Mouse (Mus musculus) myocyte (in vitro differentiated cells): Measurements from ENCODE around the gene Mycbp2. TPM values are rescaled to one million over a fixed set of nuclear protein-coding genes. Genes with fewer than 3 reads are reported as not detected.

Experiments
- H3K27me3 ChIP-seq: one replicate; pipeline ENCODE4 v1.6.1; 2011; ENCODE audit not compliant: control insufficient read depth, insufficient read depth, insufficient read length
- H3K36me3 ChIP-seq: one replicate; pipeline ENCODE4 v1.6.1; 2011; ENCODE audit not compliant: control insufficient read depth, insufficient read depth
- H3K4me2 ChIP-seq: one replicate; pipeline ENCODE4 v1.6.1; 2011; ENCODE audit warnings: low read depth, control low read depth
- H3K4me3 ChIP-seq: one replicate; pipeline ENCODE4 v1.5.1; 2011; ENCODE audit warnings: mild to moderate bottlenecking, control low read depth, moderate library complexity
- H3K79me2 ChIP-seq: one replicate; pipeline ENCODE4 v1.6.1; 2011; ENCODE audit not compliant: control insufficient read depth, insufficient read depth
- H3ac ChIP-seq: one replicate; pipeline ENCODE4 v1.6.1; 2011; ENCODE audit not compliant: control insufficient read depth, insufficient read length
- CEBPB ChIP-seq: IDR thresholded peaks from 2 replicates; pipeline ENCODE4 v1.6.1; 2011; ENCODE audit warnings: mild to moderate bottlenecking, moderate library complexity; ENCODE audit not compliant: poor library complexity, insufficient read depth, severe bottlenecking
- E2F4 ChIP-seq: IDR thresholded peaks from one replicate; pipeline ENCODE4 v1.6.1; 2011; ENCODE audit warnings: mild to moderate bottlenecking, control low read depth, moderate library complexity; ENCODE audit not compliant: insufficient read depth
- MAX ChIP-seq: IDR thresholded peaks from one replicate; pipeline ENCODE4 v1.6.1; 2011; ENCODE audit warnings: low read depth, mild to moderate bottlenecking, control low read depth
- MYOD1 ChIP-seq, 3 experiments: IDR thresholded peaks; one replicate each; pipeline ENCODE4 v1.6.1; 2011; ENCODE audit warnings: control low read depth in 2 of 3, low read depth in 2 of 3, mild to moderate bottlenecking in 2 of 3, moderate library complexity in 1 of 3; ENCODE audit not compliant: insufficient read length in 2 of 3, control insufficient read depth in 1 of 3
- MYOG ChIP-seq, 3 experiments: IDR thresholded peaks; one replicate each; pipeline ENCODE4 v1.6.1; 2011; ENCODE audit warnings: control low read depth in 2 of 3, low read depth in 2 of 3, mild to moderate bottlenecking in 2 of 3; ENCODE audit not compliant: insufficient read length in 2 of 3, control insufficient read depth in 1 of 3, insufficient read depth in 1 of 3
- POLR2A ChIP-seq: IDR thresholded peaks from one replicate; pipeline ENCODE4 v1.6.1; 2011; ENCODE audit warnings: low read depth, mild to moderate bottlenecking, control low read depth, moderate library complexity; ENCODE audit not compliant: insufficient read length
- POLR2AphosphoS2 ChIP-seq: IDR thresholded peaks from one replicate; pipeline ENCODE4 v1.6.1; 2011; ENCODE audit warnings: low read depth, control low read depth; ENCODE audit not compliant: insufficient read length
- REST ChIP-seq: IDR thresholded peaks from one replicate; pipeline ENCODE4 v1.6.1; 2011; ENCODE audit warnings: mild to moderate bottlenecking, control low read depth, moderate library complexity; ENCODE audit not compliant: insufficient read depth, insufficient read length
- SRF ChIP-seq: IDR thresholded peaks from one replicate; pipeline ENCODE4 v1.6.1; 2011; ENCODE audit warnings: low read depth; ENCODE audit not compliant: control insufficient read depth, insufficient read length
- TCF12 ChIP-seq: IDR thresholded peaks from one replicate; pipeline ENCODE4 v1.6.1; 2011; ENCODE audit warnings: mild to moderate bottlenecking, control low read depth; ENCODE audit not compliant: poor library complexity, insufficient read depth, severe bottlenecking
- TCF3 ChIP-seq: IDR thresholded peaks from one replicate; pipeline ENCODE4 v1.6.1; 2011; ENCODE audit warnings: low read depth, control low read depth; ENCODE audit not compliant: insufficient read length
- USF1 ChIP-seq: IDR thresholded peaks from one replicate; pipeline ENCODE4 v1.6.1; 2011; ENCODE audit warnings: low read depth, mild to moderate bottlenecking, control low read depth, moderate library complexity
- polyA plus RNA-seq: library from polyadenylated mRNA; unstranded; fragments of >200 nt; fragmentation: generic; extraction: Trizol; gene quantifications from one replicate; pipeline ENCODE4 v1.2.1, GENCODE M21; 2012; ENCODE audit warnings: missing spikeins

Mycbp2 gene
- polyA plus RNA-seq, 1 experiment, result 7.7 TPM

- TF ChIP-seq E2F4 (no peak), CEBPB (no peak), POLR2AphosphoS2 (no peak), USF1 (no peak), TCF12 (no peak), MYOG (IDR thresholded peaks at IDR 0.05; ENCODE audit: control insufficient read depth in 1 of 3, insufficient read depth in 1 of 3, insufficient read length in 2 of 3, low read depth in 2 of 3) (no peak), MAX (no peak), MYOD1 (IDR thresholded peaks at IDR 0.05; ENCODE audit: control insufficient read depth in 1 of 3, insufficient read length in 2 of 3, low read depth in 2 of 3) (no peak), SRF (no peak), POLR2A (no peak), TCF3 (no peak), REST (no peak)
- H3K4me3 ChIP-seq, result no peak overlapping the region
- no peaks in the 10 kb centered on the region for H3K27me3 ChIP-seq
- H3K79me2 ChIP-seq, result no peaks in the 10 kb centered on the region
- peaks cover 27% of the 10 kb centered on the region for H3K36me3 ChIP-seq
- no peak overlapping the region for H3K4me2 ChIP-seq
- H3ac ChIP-seq, result no peak overlapping the region
Observed at GRCm38 (mm10) chr14:103286650-103287049, 60.0 kb downstream of the Mycbp2 start.

DNA sequence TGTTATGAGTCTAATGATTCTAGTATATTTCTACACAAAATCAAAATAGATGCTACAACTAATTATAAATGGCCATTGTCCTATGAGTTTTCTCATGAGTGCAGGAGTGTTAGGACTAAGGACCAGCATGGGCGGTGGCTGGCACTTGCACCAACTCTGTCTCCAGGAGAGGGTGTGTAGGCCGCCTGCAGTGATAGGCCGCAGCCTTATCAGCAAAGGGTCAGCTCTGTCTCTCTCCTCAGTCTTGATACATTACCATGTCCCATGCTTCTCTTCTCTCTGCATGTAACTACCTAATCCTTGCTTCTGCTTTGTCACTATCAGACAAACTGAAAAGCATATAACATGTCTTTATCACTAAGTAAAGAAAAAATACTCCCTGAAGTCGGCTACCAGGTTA lies 69.9 kb downstream of the Mycbp2 start:
- Histone ChIP-seq H3K27me3 (no peaks in the 10 kb centered on the region), H3K79me2 (no peaks in the 10 kb centered on the region), H3K4me2 (no peak overlapping the region), H3K36me3 (no peaks in the 10 kb centered on the region), H3ac (no peak overlapping the region), H3K4me3 (no peak overlapping the region)
- TF ChIP-seq TCF12, result no peak
- no peak for TF ChIP-seq USF1
- TF ChIP-seq MYOD1 (IDR thresholded peaks at IDR 0.05; ENCODE audit: control insufficient read depth in 1 of 3, insufficient read length in 2 of 3, low read depth in 2 of 3), result no peak
- TF ChIP-seq REST, result no peak
- no peak for TF ChIP-seq SRF
- TF ChIP-seq CEBPB, result no peak
- TF ChIP-seq MYOG (IDR thresholded peaks at IDR 0.05; ENCODE audit: control insufficient read depth in 1 of 3, insufficient read depth in 1 of 3, insufficient read length in 2 of 3, low read depth in 2 of 3), result no peak
- no peak for TF ChIP-seq POLR2A
- no peak for TF ChIP-seq POLR2AphosphoS2

DNA sequence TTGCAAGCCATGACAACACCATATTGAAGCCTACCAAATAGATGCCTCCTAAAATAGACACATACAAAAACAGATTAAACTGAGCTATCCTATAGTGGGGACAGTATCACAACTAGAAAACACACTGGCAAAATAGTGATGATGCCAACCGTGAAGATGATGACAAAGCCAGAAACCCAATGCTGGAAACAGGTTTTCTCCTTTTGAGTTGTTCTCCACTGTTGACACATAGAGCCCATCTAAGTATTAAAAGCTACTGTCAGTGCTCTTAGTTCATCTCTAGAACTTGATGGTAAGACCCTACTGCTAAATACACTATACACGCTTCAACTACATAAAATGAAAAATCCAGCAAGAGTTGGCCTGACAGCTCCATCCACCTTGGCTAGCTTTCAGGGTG lies 86.2 kb downstream of the Mycbp2 start:
- H3K36me3 ChIP-seq, result peaks cover 21% of the 10 kb centered on the region
- no peaks in the 10 kb centered on the region for H3K27me3 ChIP-seq
- no peak for TF ChIP-seq POLR2A
- no peak for TF ChIP-seq MYOD1 (IDR thresholded peaks at IDR 0.05; ENCODE audit: control insufficient read depth in 1 of 3, insufficient read length in 2 of 3, low read depth in 2 of 3)
- TF ChIP-seq REST, result no peak
- TF ChIP-seq SRF, result no peak
- no peak for TF ChIP-seq USF1
- TF ChIP-seq E2F4, result no peak
- no peak for TF ChIP-seq TCF12
- TF ChIP-seq MAX, result no peak
- no peak for TF ChIP-seq TCF3
- no peak for TF ChIP-seq POLR2AphosphoS2
- TF ChIP-seq CEBPB, result no peak
- TF ChIP-seq MYOG (IDR thresholded peaks at IDR 0.05; ENCODE audit: control insufficient read depth in 1 of 3, insufficient read depth in 1 of 3, insufficient read length in 2 of 3, low read depth in 2 of 3), result no peak
- no peaks in the 10 kb centered on the region for H3K79me2 ChIP-seq
- H3ac ChIP-seq, result no peak overlapping the region
- H3K4me3 ChIP-seq, result no peak overlapping the region
- H3K4me2 ChIP-seq, result no peak overlapping the region

DNA sequence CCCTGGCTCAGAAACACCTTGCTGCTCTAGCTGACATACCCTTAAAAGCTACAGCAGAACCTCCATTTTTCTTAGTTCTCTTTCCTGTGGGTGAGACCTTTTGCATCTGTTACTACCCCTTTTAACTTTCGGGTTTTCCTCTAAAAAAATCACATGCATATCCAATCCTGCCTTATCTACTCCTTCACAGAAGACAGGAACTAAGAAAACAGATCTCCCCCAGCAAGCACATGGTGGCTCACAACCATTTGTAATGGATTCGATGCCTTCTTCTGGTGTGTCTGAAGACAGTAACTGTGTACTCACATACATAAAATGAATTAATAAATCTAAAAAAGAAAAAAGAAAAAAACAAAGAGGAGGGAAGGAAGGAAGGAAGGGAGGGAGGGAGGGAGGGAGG lies 87.9 kb downstream of the Mycbp2 start:
- TF ChIP-seq SRF (no peak), TCF3 (no peak), MAX (no peak), POLR2AphosphoS2 (no peak), CEBPB (no peak), MYOG (IDR thresholded peaks at IDR 0.05; ENCODE audit: control insufficient read depth in 1 of 3, insufficient read depth in 1 of 3, insufficient read length in 2 of 3, low read depth in 2 of 3) (no peak), TCF12 (no peak), USF1 (no peak), POLR2A (no peak), E2F4 (no peak), MYOD1 (IDR thresholded peaks at IDR 0.05; ENCODE audit: control insufficient read depth in 1 of 3, insufficient read length in 2 of 3, low read depth in 2 of 3) (no peak), REST (no peak)
- Histone ChIP-seq H3K4me2 (no peak overlapping the region), H3ac (no peak overlapping the region)

DNA sequence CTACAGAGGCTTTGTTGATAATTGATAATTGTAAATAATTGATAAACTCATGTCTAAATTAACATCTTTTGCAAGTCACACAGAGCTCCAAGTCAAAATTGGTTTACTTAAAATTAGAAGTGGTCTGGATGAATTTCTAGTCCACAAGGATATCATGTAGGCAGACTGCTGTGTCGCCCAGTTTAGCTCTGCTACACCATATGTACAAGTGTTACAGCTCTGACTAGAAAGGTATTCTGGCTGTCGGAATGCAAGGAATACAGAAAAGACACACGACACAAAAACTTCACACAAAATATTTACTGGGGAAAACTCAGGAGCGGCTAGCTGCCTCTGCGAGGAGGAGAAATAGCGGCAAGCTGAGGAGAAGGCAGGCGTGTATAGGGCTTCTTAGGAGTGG lies 89.7 kb downstream of the Mycbp2 start:
- Histone ChIP-seq H3K36me3 (peaks cover 20% of the 10 kb centered on the region), H3ac (no peak overlapping the region), H3K4me3 (no peak overlapping the region), H3K27me3 (no peaks in the 10 kb centered on the region), H3K4me2 (no peak overlapping the region), H3K79me2 (no peaks in the 10 kb centered on the region)
- TF ChIP-seq USF1 (no peak), MAX (no peak), CEBPB (no peak), TCF3 (no peak)

More for the DNA sequence above, 87.9 kb downstream of the Mycbp2 start:
- peaks cover 21% of the 10 kb centered on the region for H3K36me3 ChIP-seq
- H3K79me2 ChIP-seq, result no peaks in the 10 kb centered on the region
- no peak overlapping the region for H3K4me3 ChIP-seq
- no peaks in the 10 kb centered on the region for H3K27me3 ChIP-seq
